Mouse (Mus musculus): ENCODE measurements around the gene Tmed1. TPM values are rescaled to one million over a fixed set of nuclear protein-coding genes. Genes with fewer than 3 reads are reported as not detected.
"Not testable (repeated sequence)": the region's sequence is repeated elsewhere in the genome, so short reads cannot be mapped to it uniquely, and the experiment has no call there.

Gene Tmed1
- polyA plus RNA-seq, 1 experiment = 6.6 TPM

DNA sequence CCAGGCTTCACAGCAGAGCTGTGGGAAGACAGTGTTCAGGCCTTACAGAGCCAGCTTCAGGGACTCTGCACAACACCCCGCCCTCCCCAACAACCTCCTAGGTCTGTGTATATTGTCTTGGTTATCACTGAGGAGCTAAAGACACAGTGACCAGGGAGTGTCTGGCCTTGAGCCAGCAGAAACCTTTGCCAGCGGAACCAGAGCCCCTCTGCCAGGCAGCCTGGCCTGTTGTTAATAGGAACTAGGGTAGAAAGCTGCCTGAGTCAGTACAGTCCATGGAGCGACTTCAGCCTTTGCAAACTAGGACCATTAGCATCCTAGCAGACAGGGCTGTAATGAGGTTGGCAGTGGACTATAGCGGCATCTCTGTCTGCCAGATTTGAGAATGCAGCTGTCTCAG lies 26.0 kb downstream of the Tmed1 start:
- Histone ChIP-seq H3K36me3 (replicated peaks; ENCODE audit: low read length) (peaks cover 98% of the 10 kb centered on the region), H3K27me3 (replicated peaks) (no peaks in the 10 kb centered on the region), H3K4me3 (replicated peaks) (no peak overlapping the region), H3K9me3 (no peaks in the 10 kb centered on the region), H3K4me1 (peaks cover 17% of the 10 kb centered on the region)
- no peak for TF ChIP-seq GATA1 (IDR thresholded peaks at IDR 0.05; ENCODE audit: borderline replicate concordance, low read length)
- no peak for TF ChIP-seq FLI1 (IDR thresholded peaks at IDR 0.05; ENCODE audit: low read length)

DNA sequence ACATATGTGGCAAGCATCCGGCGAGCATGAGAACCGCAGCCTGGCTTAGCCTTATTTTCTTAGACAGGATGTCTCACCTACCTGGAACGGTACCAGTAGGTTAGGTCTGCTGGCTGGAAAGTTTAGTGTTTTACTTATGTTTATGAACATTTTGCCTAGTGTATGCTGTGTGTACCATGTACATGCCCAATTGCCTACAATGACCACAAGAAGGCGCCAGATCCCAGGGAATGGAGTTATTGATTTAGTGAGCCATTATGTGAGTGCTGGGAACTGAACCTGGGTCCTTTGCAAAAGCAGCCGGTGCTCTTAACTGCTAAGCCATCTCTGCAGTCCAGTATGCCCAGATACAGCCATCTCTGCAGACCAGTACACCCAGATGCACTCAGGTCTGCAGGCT lies 32.3 kb downstream of the Tmed1 start:
- TF ChIP-seq FLI1 (IDR thresholded peaks at IDR 0.05; ENCODE audit: low read length) = no peak
- TF ChIP-seq GATA1 (IDR thresholded peaks at IDR 0.05; ENCODE audit: borderline replicate concordance, low read length) = no peak
- no peaks in the 10 kb centered on the region for H3K27me3 ChIP-seq (replicated peaks)
- peaks cover 100% of the 10 kb centered on the region for H3K36me3 ChIP-seq (replicated peaks; ENCODE audit: low read length)
- H3K9me3 ChIP-seq = peaks cover 8% of the 10 kb centered on the region
- H3K4me1 ChIP-seq = peaks cover 17% of the 10 kb centered on the region
- H3K4me3 ChIP-seq (replicated peaks) = no peak overlapping the region

DNA sequence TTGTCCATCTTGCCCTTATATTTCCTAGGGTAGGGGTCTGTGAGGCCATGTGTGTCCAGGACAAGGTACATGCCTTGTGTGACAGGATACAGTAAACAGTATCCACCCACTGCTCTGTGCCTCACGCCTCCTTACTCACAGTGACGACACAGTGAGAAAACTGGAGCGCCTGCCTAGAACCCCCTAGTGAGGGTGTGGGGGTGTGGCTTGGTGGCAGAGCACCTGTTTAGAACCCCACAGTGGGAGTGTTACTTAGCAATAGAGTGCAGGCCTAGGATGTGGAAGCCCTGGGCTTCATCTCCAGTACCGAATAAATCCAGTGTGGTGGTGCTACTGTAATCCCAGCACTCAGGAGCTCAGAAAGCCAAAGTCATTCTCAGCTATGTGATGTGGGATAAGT lies 37.1 kb downstream of the Tmed1 start:
- H3K4me3 ChIP-seq (replicated peaks) = no peak overlapping the region
- peaks cover 7% of the 10 kb centered on the region for H3K9me3 ChIP-seq
- no peaks in the 10 kb centered on the region for H3K27me3 ChIP-seq (replicated peaks)
- TF ChIP-seq FLI1 (IDR thresholded peaks at IDR 0.05; ENCODE audit: low read length) (no peak), GATA1 (IDR thresholded peaks at IDR 0.05; ENCODE audit: borderline replicate concordance, low read length) (no peak)
- peaks cover 99% of the 10 kb centered on the region for H3K36me3 ChIP-seq (replicated peaks; ENCODE audit: low read length)
- H3K4me1 ChIP-seq = peaks cover 8% of the 10 kb centered on the region

DNA sequence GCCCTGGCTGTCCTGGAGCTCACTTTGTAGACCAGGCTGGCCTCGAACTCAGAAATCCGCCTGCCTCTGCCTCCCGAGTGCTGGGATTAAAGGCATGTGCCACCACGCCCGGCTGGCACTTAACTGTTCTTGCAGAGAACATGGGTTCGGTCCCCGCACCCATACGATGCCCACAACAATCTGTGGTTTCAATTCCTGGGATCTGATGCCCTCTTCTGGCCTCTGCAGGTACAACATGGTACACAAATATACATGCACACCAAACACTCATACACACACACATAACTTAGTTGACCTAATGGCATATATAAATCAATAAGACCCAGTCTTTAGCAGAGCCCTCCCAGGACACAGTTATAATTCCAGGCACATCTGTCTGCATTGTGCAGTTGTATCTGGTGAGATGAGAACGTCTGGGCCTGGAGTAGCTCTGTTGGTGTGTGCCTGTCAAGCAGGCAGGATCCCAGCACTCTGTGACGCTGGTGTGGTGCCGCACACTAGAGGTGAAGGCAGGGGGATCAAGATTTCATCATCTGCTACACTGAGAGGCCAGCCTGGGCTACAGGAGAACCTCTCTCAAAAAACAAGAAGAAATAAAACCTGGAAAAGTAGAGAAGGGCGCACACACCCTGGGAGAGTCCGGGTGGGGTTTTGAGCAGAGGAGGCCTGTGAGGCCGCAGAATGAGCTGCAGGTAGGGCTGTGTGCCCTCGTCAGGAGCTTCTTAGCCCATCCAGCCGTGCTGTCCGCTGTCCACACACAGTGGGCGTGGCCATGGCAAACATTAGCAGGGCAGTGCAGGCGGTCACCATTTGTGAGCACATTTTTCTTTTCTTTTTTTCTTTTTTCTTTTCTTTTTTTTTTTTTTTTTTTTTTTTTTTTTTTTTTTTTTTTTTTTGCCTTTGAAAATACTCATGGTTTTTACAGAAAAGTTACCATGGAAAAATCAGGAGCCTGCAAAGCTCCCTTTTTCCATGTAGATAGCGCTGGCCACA lies 40.7 kb downstream of the Tmed1 start:
- Histone ChIP-seq H3K36me3 (replicated peaks; ENCODE audit: low read length) (peaks cover 98% of the 10 kb centered on the region), H3K4me1 (peaks cover 40% of the 10 kb centered on the region), H3K27me3 (replicated peaks) (no peaks in the 10 kb centered on the region), H3K4me3 (replicated peaks) (no peak overlapping the region), H3K9me3 (no peaks in the 10 kb centered on the region)
- TF ChIP-seq GATA1 (IDR thresholded peaks at IDR 0.05; ENCODE audit: borderline replicate concordance, low read length) (no peak), FLI1 (IDR thresholded peaks at IDR 0.05; ENCODE audit: low read length) (no peak)

DNA sequence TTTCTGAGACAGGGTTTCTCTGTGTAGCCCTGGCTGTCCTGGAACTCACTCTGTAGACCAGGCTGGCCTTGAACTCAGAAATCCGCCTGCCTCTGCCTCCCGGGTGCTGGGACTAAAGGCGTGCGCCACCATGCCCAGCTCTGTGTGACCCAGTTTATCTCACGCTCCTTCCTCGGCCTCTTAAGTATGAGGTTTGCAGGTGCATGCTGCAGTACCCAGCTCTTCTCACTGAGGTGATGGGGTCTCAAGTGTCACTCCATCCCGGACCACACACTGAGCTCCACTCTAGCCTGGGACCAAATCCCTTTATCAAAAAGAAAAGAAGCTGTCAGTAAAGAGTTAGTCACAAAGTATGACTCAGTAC lies 45.5 kb downstream of the Tmed1 start:
- not testable (repeated sequence) for H3K9me3 ChIP-seq; H3K4me3 ChIP-seq (replicated peaks); H3K27me3 ChIP-seq (replicated peaks)
- Histone ChIP-seq H3K36me3 (replicated peaks; ENCODE audit: low read length) (peaks cover 96% of the 10 kb centered on the region), H3K4me1 (peaks cover 88% of the 10 kb centered on the region)

DNA sequence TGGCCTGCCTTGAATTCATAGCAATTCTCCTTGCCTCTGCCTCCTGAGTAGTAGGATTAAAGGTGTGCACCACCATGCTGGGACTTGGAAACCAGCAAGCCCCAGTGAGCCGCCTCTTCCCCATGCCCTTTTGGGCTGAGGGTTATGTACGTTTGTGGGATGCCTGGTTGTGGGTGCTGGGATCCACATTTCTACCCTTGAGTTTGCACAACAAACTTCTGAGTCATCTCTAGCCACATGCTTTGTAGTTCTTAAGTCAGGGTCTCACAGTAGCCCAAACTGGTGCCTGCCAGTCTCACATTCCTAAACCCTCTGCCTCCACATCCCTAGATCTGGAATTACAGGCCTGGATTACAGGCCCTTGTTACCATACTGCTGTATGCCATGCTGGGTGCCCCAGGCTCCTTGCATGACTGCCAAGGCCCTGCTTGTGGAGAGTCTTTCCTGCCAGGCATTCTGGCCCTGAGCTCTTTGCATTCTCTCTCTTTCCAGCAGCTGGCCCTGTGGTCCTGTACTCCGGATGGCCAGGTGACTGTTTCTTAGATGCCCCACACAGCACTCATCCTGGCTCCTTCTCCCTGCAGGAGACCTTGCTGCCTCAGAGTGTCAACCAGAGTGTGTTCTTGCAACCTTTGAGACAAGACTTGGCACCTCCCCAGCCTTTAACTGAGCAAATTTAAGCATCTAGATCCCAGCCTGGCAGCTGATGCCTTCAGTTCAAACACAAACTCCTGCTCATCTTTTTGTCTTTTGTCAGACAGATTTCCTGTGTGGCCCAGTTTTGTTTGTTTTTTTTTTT lies 46.1 kb downstream of the Tmed1 start:
- Histone ChIP-seq H3K4me1 (peaks cover 94% of the 10 kb centered on the region), H3K27me3 (replicated peaks) (no peaks in the 10 kb centered on the region), H3K36me3 (replicated peaks; ENCODE audit: low read length) (peaks cover 96% of the 10 kb centered on the region), H3K4me3 (replicated peaks) (peak overlapping the region; percentile 89), H3K9me3 (no peaks in the 10 kb centered on the region)
- TF ChIP-seq FLI1 (IDR thresholded peaks at IDR 0.05; ENCODE audit: low read length) = no peak
- no peak for TF ChIP-seq GATA1 (IDR thresholded peaks at IDR 0.05; ENCODE audit: borderline replicate concordance, low read length)

DNA sequence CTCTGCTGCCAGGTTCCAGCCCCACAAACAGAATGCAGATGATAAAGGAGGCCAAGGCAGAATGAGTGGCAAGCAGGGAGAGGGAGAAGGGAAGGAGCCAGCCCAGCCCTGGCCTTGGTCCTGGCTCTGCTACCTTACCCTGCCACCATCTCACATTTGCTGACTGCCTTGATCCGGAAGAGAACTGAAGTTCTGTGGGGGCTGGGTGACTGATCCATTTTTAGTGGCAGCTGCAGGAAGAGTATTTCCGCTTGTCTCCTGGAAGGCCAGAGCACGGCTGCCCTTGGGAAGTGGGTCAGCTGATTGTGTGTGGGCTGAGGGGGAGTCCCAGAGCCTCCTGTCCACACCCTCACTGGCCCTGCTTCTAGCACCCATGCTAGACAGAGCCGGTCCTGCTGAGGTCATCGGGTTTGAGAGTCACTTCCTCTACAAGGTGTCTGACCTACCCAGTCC lies 46.9 kb downstream of the Tmed1 start:
- Histone ChIP-seq H3K9me3 (no peaks in the 10 kb centered on the region), H3K4me3 (replicated peaks) (peak overlapping the region; percentile 89), H3K27me3 (replicated peaks) (no peaks in the 10 kb centered on the region), H3K4me1 (peaks cover 96% of the 10 kb centered on the region), H3K36me3 (replicated peaks; ENCODE audit: low read length) (peaks cover 96% of the 10 kb centered on the region)
- TF ChIP-seq FLI1 (IDR thresholded peaks at IDR 0.05; ENCODE audit: low read length) (no peak), GATA1 (IDR thresholded peaks at IDR 0.05; ENCODE audit: borderline replicate concordance, low read length) (no peak)

DNA sequence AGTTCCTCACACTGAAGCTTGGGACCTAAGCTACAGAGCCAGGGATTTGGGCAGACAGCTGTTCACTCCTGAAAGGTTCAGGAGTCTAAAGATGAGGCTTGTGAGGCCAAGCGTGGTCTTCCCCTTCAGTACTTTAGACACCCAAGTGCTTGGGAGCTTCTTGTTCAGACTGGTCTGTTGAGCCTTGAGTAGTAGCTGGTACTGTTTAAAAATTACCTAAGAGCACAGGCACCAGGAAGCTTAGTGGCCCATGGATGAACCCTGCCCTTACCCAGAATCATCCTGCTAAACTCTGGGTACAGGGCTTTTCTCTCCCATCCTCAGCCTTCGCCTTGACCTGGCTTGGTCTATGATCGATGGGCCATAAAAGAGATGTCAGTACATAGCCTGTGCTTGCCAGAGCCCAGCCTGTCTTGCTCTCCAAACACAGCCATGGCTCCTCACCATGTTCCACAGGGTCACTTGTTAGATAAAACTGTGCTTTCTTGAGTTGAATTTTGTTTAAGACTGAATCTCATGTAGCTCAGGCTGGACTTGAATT lies 49.6 kb downstream of the Tmed1 start:
- peaks cover 100% of the 10 kb centered on the region for H3K4me1 ChIP-seq
- no peaks in the 10 kb centered on the region for H3K27me3 ChIP-seq (replicated peaks)
- H3K4me3 ChIP-seq (replicated peaks) = no peak overlapping the region
- H3K9me3 ChIP-seq = no peaks in the 10 kb centered on the region
- TF ChIP-seq GATA1 (IDR thresholded peaks at IDR 0.05; ENCODE audit: borderline replicate concordance, low read length) = no peak
- peaks cover 85% of the 10 kb centered on the region for H3K36me3 ChIP-seq (replicated peaks; ENCODE audit: low read length)

DNA sequence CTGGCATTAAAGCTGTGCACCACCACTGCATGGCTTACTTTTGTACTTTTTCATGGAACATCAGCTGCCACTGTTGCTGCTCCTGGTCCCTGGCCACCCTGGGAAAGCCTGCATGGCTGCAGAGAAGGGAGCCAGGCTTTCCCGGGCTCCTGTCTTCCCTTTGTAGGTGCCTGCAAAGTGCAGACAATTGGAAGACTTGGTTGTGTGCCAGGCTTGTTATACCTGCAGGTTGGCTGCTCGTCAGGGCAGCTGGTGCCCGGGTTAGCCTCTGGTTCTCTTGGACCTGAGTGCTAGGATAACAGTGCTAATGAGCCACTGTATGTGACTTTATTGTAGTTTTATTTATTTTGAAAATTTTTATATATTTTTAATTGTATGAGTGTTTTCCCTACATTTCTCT lies 51.2 kb downstream of the Tmed1 start:
- Histone ChIP-seq H3K4me1 (peaks cover 100% of the 10 kb centered on the region), H3K27me3 (replicated peaks) (no peaks in the 10 kb centered on the region), H3K9me3 (no peaks in the 10 kb centered on the region), H3K4me3 (replicated peaks) (no peak overlapping the region), H3K36me3 (replicated peaks; ENCODE audit: low read length) (peaks cover 78% of the 10 kb centered on the region)
- no peak for TF ChIP-seq FLI1 (IDR thresholded peaks at IDR 0.05; ENCODE audit: low read length)
- TF ChIP-seq GATA1 (IDR thresholded peaks at IDR 0.05; ENCODE audit: borderline replicate concordance, low read length) = no peak

Other genes starting within 250 kb of the Tmed1 start
- 53.1 and 67.2 TPM in 2 replicates for gene Atg4d, start 245.0 kb downstream of the Tmed1 start, polyA plus RNA-seq (2012; ENCODE audit: insufficient read depth, low replicate concordance)
- gene Kri1, start 222.3 kb downstream of the Tmed1 start, polyA plus RNA-seq (2012; ENCODE audit: insufficient read depth, low replicate concordance) = 32.6 and 47.4 TPM in 2 replicates
- gene Cdkn2d, start 218.8 kb downstream of the Tmed1 start, polyA plus RNA-seq (2012; ENCODE audit: insufficient read depth, low replicate concordance) = 94.7 and 248 TPM in 2 replicates
- gene Ap1m2, start 197.9 kb downstream of the Tmed1 start, polyA plus RNA-seq (2012; ENCODE audit: insufficient read depth, low replicate concordance) = not detected in 2 replicates
- gene Slc44a2, start 189.6 kb downstream of the Tmed1 start, polyA plus RNA-seq (2012; ENCODE audit: insufficient read depth, low replicate concordance) = 46.8 and 61.6 TPM in 2 replicates
- gene Ilf3, start 142.4 kb downstream of the Tmed1 start, polyA plus RNA-seq (2012; ENCODE audit: insufficient read depth, low replicate concordance) = 55.5 and 62.9 TPM in 2 replicates
- gene Qtrt1, start 98.4 kb downstream of the Tmed1 start, polyA plus RNA-seq (2012; ENCODE audit: insufficient read depth, low replicate concordance) = 20.1 and 20.7 TPM in 2 replicates
- gene Dnm2, start 85.3 kb downstream of the Tmed1 start, polyA plus RNA-seq (2012; ENCODE audit: insufficient read depth, low replicate concordance) = 714 and 929 TPM in 2 replicates
- 44.7 and 70.3 TPM in 2 replicates for gene AB124611, start 15.9 kb upstream of the Tmed1 start, polyA plus RNA-seq (2012; ENCODE audit: insufficient read depth, low replicate concordance)
- gene Carm1, start 36.6 kb upstream of the Tmed1 start, polyA plus RNA-seq (2012; ENCODE audit: insufficient read depth, low replicate concordance) = 105 and 143 TPM in 2 replicates
- 4.0 and 8.8 TPM in 2 replicates for gene Timm29, start 82.5 kb upstream of the Tmed1 start, polyA plus RNA-seq (2012; ENCODE audit: insufficient read depth, low replicate concordance)
- gene Yipf2, start 82.6 kb upstream of the Tmed1 start, polyA plus RNA-seq (2012; ENCODE audit: insufficient read depth, low replicate concordance) = 3.6 and 8.0 TPM in 2 replicates
- gene Smarca4, start 105.9 kb upstream of the Tmed1 start, polyA plus RNA-seq (2012; ENCODE audit: insufficient read depth, low replicate concordance) = 87.8 and 89.2 TPM in 2 replicates
- 26.9 and 39.5 TPM in 2 replicates for gene Ldlr, start 213.2 kb upstream of the Tmed1 start, polyA plus RNA-seq (2012; ENCODE audit: insufficient read depth, low replicate concordance)